Mouse (Mus musculus): Measurements from ENCODE around the gene Tmem127. TPM values are rescaled to one million over a fixed set of nuclear protein-coding genes. Genes with fewer than 3 reads are reported as not detected.
"Not testable (repeated sequence)": the region's sequence is repeated elsewhere in the genome, so short reads cannot be mapped to it uniquely, and the experiment has no call there.

Tmem127 gene
- polyA plus RNA-seq (2014; fragmentation: Nextera tagmentation; extraction: Ambion mirVana) = 35.0 and 35.4 TPM in 2 replicates

DNA sequence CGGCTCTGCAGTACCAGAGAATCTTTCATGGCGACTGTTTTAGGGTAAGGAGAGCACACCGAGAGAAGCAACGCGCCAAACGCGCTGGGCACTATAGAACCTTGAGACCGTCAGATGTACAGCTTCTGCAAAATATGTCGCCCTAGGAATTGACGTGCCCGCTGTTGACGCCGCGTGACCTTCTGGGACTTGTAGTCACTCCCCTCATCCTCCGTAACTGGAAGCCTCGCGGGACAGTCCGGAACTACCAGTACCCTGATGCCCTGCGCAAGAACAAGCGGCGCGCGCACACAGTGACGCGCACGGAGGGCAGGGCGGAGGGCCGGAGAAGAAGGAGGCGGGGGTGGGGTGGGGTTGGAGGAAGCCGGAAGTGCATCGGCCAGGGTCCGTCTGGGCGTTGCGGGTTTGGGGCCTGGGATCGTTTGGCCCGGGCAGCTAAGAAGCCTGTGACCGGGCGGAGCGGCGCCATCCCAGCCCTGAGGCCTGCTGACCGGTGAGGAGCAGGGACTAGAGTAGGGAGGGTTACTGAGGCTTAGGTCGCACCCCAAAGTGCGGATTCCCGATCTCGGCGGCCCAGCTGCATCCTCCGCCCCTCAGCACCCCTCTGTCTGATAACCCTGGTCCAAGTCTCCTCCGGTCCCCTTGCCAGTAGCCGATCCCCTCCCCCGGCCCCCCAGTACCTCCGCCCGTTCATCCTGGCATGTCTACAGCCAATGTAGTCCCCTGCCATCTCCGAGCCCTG is at the start of gene Tmem127, which contains the start of gene Ciao1:
Gene Tmem127, plus strand, starts transcription at position 317 of the 742 bp plus-strand sequence.
Gene Ciao1, minus strand, starts transcription at position 225 of the 742 bp plus-strand sequence.
- peak; percentile 100 for DNase-seq
- under 1% methylated on average over 53 of the region's 53 CpGs for WGBS
- peak; percentile 99 for ATAC-seq (ENCODE audit: low FRiP score, low TSS enrichment)

DNA sequence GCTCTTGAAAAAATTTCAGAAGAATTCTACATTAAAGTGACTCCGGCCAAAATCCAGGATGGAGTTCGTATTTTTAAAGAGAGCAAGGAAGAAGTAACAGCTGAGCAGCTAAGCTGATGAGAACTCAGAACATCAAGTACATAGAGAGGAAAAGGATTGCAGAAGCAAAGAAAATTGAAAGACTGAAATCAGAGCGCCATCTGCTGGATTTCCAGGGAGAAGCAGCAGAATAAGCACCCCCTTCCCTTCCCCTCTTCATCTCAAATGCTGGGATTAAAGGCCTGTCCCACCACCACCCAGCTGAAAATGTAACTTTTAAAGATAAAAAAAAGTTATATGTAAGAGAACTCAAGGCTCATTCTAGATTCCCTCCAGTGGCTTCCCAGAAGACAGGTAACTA is 42.8 kb upstream of the Tmem127 start:
- Histone ChIP-seq H3K9me3 (ENCODE audit: control insufficient read depth, low read length) (no peaks in the 10 kb centered on the region), H3K27ac (replicated peaks; ENCODE audit: low read depth, low read length) (no peak overlapping the region), H3K27me3 (ENCODE audit: control insufficient read depth, insufficient read depth, low read length) (no peaks in the 10 kb centered on the region), H3K4me1 (ENCODE audit: control insufficient read depth, insufficient read depth, low read length) (peaks cover 9% of the 10 kb centered on the region), H3K36me3 (ENCODE audit: control insufficient read depth, insufficient read depth, low read length) (peaks cover 2% of the 10 kb centered on the region; the same call in 1 of the 2 replicates), H3K9ac (replicated peaks; ENCODE audit: low read length) (no peak overlapping the region), H3K4me2 (ENCODE audit: low read length) (no peak overlapping the region), H3K4me3 (replicated peaks; ENCODE audit: low read depth, low read length) (no peak overlapping the region)
- no peak for ATAC-seq (ENCODE audit: low FRiP score, low TSS enrichment)
- peak; percentile 84 for DNase-seq
- 37% methylated on average over 3 of the region's 3 CpGs for WGBS

More for the DNA sequence above, at the start of gene Tmem127, which contains the start of gene Ciao1:
- H3K9ac ChIP-seq (replicated peaks; ENCODE audit: low read length) = peak within 1 kb of the TSS; percentile 88
- H3K9me3 ChIP-seq (ENCODE audit: control insufficient read depth, low read length) = no peaks in the 10 kb centered on the region
- peak within 1 kb of the TSS; percentile 89 for H3K4me2 ChIP-seq (ENCODE audit: low read length)
- H3K4me1 ChIP-seq (ENCODE audit: control insufficient read depth, insufficient read depth, low read length) = peaks cover 21% of the 10 kb centered on the region
- H3K36me3 ChIP-seq (ENCODE audit: control insufficient read depth, insufficient read depth, low read length) = peaks cover 37% of the 10 kb centered on the region
- peak within 1 kb of the TSS; percentile 83 for H3K27ac ChIP-seq (replicated peaks; ENCODE audit: low read depth, low read length)
- H3K27me3 ChIP-seq (ENCODE audit: control insufficient read depth, insufficient read depth, low read length) = no peaks in the 10 kb centered on the region
- H3K4me3 ChIP-seq (replicated peaks; ENCODE audit: low read depth, low read length) = peak within 1 kb of the TSS; percentile 85

GRCm38 (mm10) chr2:127205936-127206335 is 41.8 kb upstream of the Tmem127 start:
- not testable (repeated sequence) for ATAC-seq (ENCODE audit: low FRiP score, low TSS enrichment); H3K9ac ChIP-seq (replicated peaks; ENCODE audit: low read length); H3K27ac ChIP-seq (replicated peaks; ENCODE audit: low read depth, low read length)

GRCm38 (mm10) chr2:127206916-127207315 is 40.8 kb upstream of the Tmem127 start:
- H3K9ac ChIP-seq (replicated peaks; ENCODE audit: low read length) = no peak overlapping the region
- peaks cover 9% of the 10 kb centered on the region for H3K4me1 ChIP-seq (ENCODE audit: control insufficient read depth, insufficient read depth, low read length)
- H3K27me3 ChIP-seq (ENCODE audit: control insufficient read depth, insufficient read depth, low read length) = no peaks in the 10 kb centered on the region
- H3K9me3 ChIP-seq (ENCODE audit: control insufficient read depth, low read length) = no peaks in the 10 kb centered on the region
- ATAC-seq (ENCODE audit: low FRiP score, low TSS enrichment) (no peak), DNase-seq (no peak)
- no peak overlapping the region for H3K4me3 ChIP-seq (replicated peaks; ENCODE audit: low read depth, low read length)
- no peak overlapping the region for H3K4me2 ChIP-seq (ENCODE audit: low read length)
- WGBS = 95% methylated on average over 2 of the region's 2 CpGs
- no peak overlapping the region for H3K27ac ChIP-seq (replicated peaks; ENCODE audit: low read depth, low read length)
- peaks cover 20% of the 10 kb centered on the region for H3K36me3 ChIP-seq (ENCODE audit: control insufficient read depth, insufficient read depth, low read length)

More at GRCm38 (mm10) chr2:127205936-127206335, 41.8 kb upstream of the Tmem127 start:
- not testable (repeated sequence) for H3K4me3 ChIP-seq (replicated peaks; ENCODE audit: low read depth, low read length); H3K27me3 ChIP-seq (ENCODE audit: control insufficient read depth, insufficient read depth, low read length); H3K9me3 ChIP-seq (ENCODE audit: control insufficient read depth, low read length); H3K4me2 ChIP-seq (ENCODE audit: low read length); DNase-seq; H3K4me1 ChIP-seq (ENCODE audit: control insufficient read depth, insufficient read depth, low read length)
- H3K36me3 ChIP-seq (ENCODE audit: control insufficient read depth, insufficient read depth, low read length) = peaks cover 10% of the 10 kb centered on the region
- 85% methylated on average over 4 of the region's 4 CpGs for WGBS

DNA sequence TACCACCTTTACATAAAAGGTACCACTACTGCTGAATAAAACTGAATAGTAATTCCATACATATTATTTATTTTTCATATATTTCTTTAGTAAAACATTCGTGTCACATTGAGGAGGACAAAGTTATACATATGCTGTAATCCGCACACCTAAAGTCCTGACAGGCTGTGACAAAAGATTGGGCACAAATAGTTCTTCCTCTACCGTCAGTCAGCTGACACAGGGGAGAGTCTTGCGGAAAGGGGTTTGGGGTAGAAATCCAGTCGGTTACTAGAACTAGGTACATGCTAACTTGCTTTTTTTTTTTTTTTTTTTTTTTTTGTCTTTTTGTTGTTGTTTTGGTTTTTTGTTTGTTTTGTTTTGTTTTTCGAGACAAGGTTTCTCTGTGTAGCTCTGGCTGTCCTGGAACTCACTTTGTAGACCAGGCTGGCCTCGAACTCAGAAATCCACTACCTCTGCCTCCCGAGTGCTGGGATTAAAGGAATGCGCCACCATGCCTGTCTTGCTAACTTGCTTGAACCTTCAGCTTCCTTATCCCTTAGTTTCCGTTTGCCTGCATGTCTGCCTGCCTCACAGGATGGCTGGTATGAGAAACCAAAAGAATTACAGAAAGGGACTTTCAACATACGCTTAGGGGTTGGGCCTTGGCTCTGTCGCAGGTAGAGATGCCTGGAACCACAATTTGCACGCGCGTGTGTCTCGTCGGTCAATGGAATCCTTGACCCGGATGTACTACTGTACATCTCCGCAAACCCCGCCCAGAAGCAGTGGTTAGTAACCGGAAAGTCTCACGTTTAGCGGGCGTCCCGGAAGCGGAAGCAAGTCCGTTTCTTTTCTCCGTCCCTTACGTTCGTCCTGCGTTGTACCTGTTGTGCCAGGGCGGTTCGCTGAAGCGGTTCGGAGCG is 39.9 kb upstream of the Tmem127 start, which contains the start of the genes 1810024B03Rik and Snrnp200:
Gene 1810024B03Rik, minus strand, starts transcription at position 734 of the 905 bp plus-strand sequence.
Gene Snrnp200, plus strand, starts transcription at position 840 of the 905 bp plus-strand sequence.
- Histone ChIP-seq H3K4me3 (replicated peaks; ENCODE audit: low read depth, low read length) (peak within 1 kb of the TSS; percentile 73), H3K36me3 (ENCODE audit: control insufficient read depth, insufficient read depth, low read length) (peaks cover 29% of the 10 kb centered on the region), H3K9me3 (ENCODE audit: control insufficient read depth, low read length) (no peaks in the 10 kb centered on the region), H3K4me1 (ENCODE audit: control insufficient read depth, insufficient read depth, low read length) (peaks cover 9% of the 10 kb centered on the region), H3K27ac (replicated peaks; ENCODE audit: low read depth, low read length) (peak within 1 kb of the TSS; percentile 71), H3K4me2 (ENCODE audit: low read length) (peak within 1 kb of the TSS; percentile 80), H3K9ac (replicated peaks; ENCODE audit: low read length) (peak within 1 kb of the TSS; percentile 66), H3K27me3 (ENCODE audit: control insufficient read depth, insufficient read depth, low read length) (no peaks in the 10 kb centered on the region)
- peak; percentile 98 for DNase-seq
- peak; percentile 98 for ATAC-seq (ENCODE audit: low FRiP score, low TSS enrichment)
- WGBS = 11% methylated on average over 36 of the region's 36 CpGs

- Histone ChIP-seq H3K27me3 (ENCODE audit: control insufficient read depth, insufficient read depth, low read length) (no peaks in the 10 kb centered on the region), H3K27ac (replicated peaks; ENCODE audit: low read depth, low read length) (peak overlapping the region; percentile 71), H3K4me3 (replicated peaks; ENCODE audit: low read depth, low read length) (peak overlapping the region; percentile 73), H3K4me1 (ENCODE audit: control insufficient read depth, insufficient read depth, low read length) (peaks cover 9% of the 10 kb centered on the region), H3K4me2 (ENCODE audit: low read length) (peak overlapping the region; percentile 80), H3K36me3 (ENCODE audit: control insufficient read depth, insufficient read depth, low read length) (peaks cover 34% of the 10 kb centered on the region), H3K9ac (replicated peaks; ENCODE audit: low read length) (peak overlapping the region; percentile 66), H3K9me3 (ENCODE audit: control insufficient read depth, low read length) (no peaks in the 10 kb centered on the region)
- DNase-seq = no peak
- no peak; the same call in 1 of the 2 replicates for ATAC-seq (ENCODE audit: low FRiP score, low TSS enrichment)
- 0% methylated on average over 17 of the region's 17 CpGs for WGBS
These were observed 39.3 kb upstream of the Tmem127 start for GRCm38 (mm10) chr2:127208452-127208769.

DNA sequence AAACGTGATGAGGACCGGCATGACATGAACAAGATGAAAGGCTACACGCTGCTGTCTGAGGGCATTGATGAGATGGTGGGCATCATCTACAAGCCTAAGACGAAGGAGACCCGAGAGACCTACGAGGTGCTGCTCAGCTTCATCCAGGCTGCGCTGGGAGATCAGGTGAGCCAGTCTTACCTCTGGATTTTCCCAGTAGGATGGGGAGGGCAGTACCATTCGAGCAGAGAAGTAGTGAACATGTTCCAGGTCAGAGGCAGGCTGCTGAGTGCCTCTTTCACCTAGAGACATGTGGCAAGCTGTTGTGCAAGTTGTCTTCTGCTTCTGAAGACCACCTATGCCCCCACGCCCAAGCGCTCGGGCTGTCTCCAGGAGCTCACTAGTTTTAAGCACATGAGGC is 37.0 kb upstream of the Tmem127 start:
- H3K27me3 ChIP-seq (ENCODE audit: control insufficient read depth, insufficient read depth, low read length) = no peaks in the 10 kb centered on the region
- H3K4me2 ChIP-seq (ENCODE audit: low read length) = no peak overlapping the region
- H3K4me1 ChIP-seq (ENCODE audit: control insufficient read depth, insufficient read depth, low read length) = peaks cover 9% of the 10 kb centered on the region
- H3K36me3 ChIP-seq (ENCODE audit: control insufficient read depth, insufficient read depth, low read length) = peaks cover 56% of the 10 kb centered on the region
- H3K27ac ChIP-seq (replicated peaks; ENCODE audit: low read depth, low read length) = no peak overlapping the region
- WGBS = 95% methylated on average over 11 of the region's 11 CpGs
- no peak overlapping the region for H3K4me3 ChIP-seq (replicated peaks; ENCODE audit: low read depth, low read length)
- no peak for ATAC-seq (ENCODE audit: low FRiP score, low TSS enrichment)
- H3K9me3 ChIP-seq (ENCODE audit: control insufficient read depth, low read length) = no peaks in the 10 kb centered on the region
- no peak overlapping the region for H3K9ac ChIP-seq (replicated peaks; ENCODE audit: low read length)
- no peak for DNase-seq

GRCm38 (mm10) chr2:127217746-127218145 is 30.0 kb upstream of the Tmem127 start:
- Histone ChIP-seq H3K27me3 (ENCODE audit: control insufficient read depth, insufficient read depth, low read length) (no peaks in the 10 kb centered on the region), H3K9ac (replicated peaks; ENCODE audit: low read length) (no peak overlapping the region), H3K4me1 (ENCODE audit: control insufficient read depth, insufficient read depth, low read length) (no peaks in the 10 kb centered on the region), H3K4me3 (replicated peaks; ENCODE audit: low read depth, low read length) (no peak overlapping the region), H3K36me3 (ENCODE audit: control insufficient read depth, insufficient read depth, low read length) (peaks cover 95% of the 10 kb centered on the region), H3K4me2 (ENCODE audit: low read length) (no peak overlapping the region), H3K27ac (replicated peaks; ENCODE audit: low read depth, low read length) (no peak overlapping the region), H3K9me3 (ENCODE audit: control insufficient read depth, low read length) (no peaks in the 10 kb centered on the region)
- 98% methylated on average over 5 of the region's 5 CpGs for WGBS
- ATAC-seq (ENCODE audit: low FRiP score, low TSS enrichment) = no peak
- DNase-seq = no peak
